10 mouse cellular contexts compared by ENCODE assay signal in the genomic region with DNA sequence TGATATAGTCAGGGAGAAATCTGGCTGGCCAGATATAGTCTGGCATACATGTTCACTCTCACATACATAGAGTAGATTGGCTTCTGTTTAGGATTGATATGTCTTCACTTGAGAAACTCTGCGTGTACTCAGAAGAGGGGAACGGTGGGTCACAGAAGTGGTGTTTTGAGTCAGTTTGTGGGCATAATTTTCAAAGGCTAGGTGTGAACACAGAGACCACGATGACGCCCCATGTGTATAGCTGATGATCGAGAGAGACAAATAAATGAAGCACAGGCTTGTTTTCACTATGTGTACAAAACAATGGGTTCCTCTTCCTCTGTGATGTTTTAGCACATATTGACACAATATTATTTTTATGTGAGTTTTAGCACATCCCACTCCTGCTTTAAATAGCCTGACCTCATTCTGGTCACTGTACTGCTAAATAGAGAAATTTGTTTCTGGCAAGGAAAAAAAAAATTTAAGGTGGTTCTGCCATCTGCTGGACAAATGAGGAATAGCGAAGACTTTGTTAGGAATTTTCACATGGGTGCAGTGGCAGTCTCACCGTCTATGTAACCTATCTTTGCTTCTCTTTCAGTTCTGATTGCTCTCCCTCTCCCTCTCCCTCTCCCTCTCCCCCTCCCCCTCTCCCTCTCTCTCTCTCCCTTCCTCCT. TPM values are rescaled to one million over a fixed set of nuclear protein-coding genes. Genes with fewer than 3 reads are reported as not detected.
DNase-seq lines count a peak whose midpoint lies in the region; ATAC-seq and TF ChIP-seq lines count a peak whose summit lies in the region.
"Had no signal": no experiment of that assay in that cellular context is flagged by ENCODE, and none has a peak within 500 bp of the region (broad histone marks: within the 10 kb centered on the region; RNA-seq: fewer than 3 reads in every experiment).

No protein-coding gene starts in this region.

- H3K4me2 ChIP-seq in hindbrain, embryonic 14.5 days (replicated peaks): no peak overlapping the region
- no peak overlapping the region for H3K4me2 ChIP-seq in hindbrain, embryonic 13.5 days
- H3K4me2 ChIP-seq in embryonic facial prominence, embryonic 14.5 days (ENCODE audit: low read depth, low read length): no peak overlapping the region
- H3K4me2 ChIP-seq in myocyte (ENCODE audit: low read depth): peak overlapping the region; percentile 26
- H3K4me2 ChIP-seq: embryonic facial prominence, embryonic 12.5 days; liver, embryonic 15.5 days had no signal

- no peak for ATAC-seq in hindbrain, embryonic 14.5 days (ENCODE audit: low FRiP score)
- no peak for ATAC-seq in hindbrain, embryonic 13.5 days (ENCODE audit: low FRiP score)
- no peak for ATAC-seq in embryonic facial prominence, embryonic 14.5 days (ENCODE audit: low read depth)

- H3K36me3 ChIP-seq in hindbrain, embryonic 14.5 days (replicated peaks; ENCODE audit: control insufficient read depth, insufficient read depth): no peaks in the 10 kb centered on the region
- no peaks in the 10 kb centered on the region for H3K36me3 ChIP-seq in hindbrain, embryonic 13.5 days
- H3K36me3 ChIP-seq in embryonic facial prominence, embryonic 14.5 days (ENCODE audit: control insufficient read depth, insufficient read depth, low read length): no peaks in the 10 kb centered on the region
- no peaks in the 10 kb centered on the region for H3K36me3 ChIP-seq in myocyte (ENCODE audit: control insufficient read depth, insufficient read depth)
- H3K36me3 ChIP-seq: embryonic facial prominence, embryonic 12.5 days; liver, embryonic 15.5 days had no signal

- peak; percentile 28; the same call in 1 of the 2 replicates for TF ChIP-seq CTCF in bone marrow, adult 2 months (IDR thresholded peaks at IDR 0.05; ENCODE audit: control insufficient read depth, insufficient read depth, low read length)

- no peak overlapping the region for H3K4me3 ChIP-seq in hindbrain, embryonic 14.5 days (replicated peaks; ENCODE audit: low read length)
- no peak overlapping the region for H3K4me3 ChIP-seq in hindbrain, embryonic 13.5 days
- no peak overlapping the region for H3K4me3 ChIP-seq in bone marrow, adult 2 months (replicated peaks; ENCODE audit: control insufficient read depth, low read depth, low read length)
- no peak overlapping the region for H3K4me3 ChIP-seq in embryonic facial prominence, embryonic 14.5 days (ENCODE audit: low read depth, low read length)
- H3K4me3 ChIP-seq in myocyte: no peak overlapping the region
- H3K4me3 ChIP-seq: embryonic facial prominence, embryonic 12.5 days; liver, embryonic 15.5 days had no signal

- H3ac ChIP-seq in myocyte (ENCODE audit: control insufficient read depth, insufficient read length): no peak overlapping the region

- H3K79me2 ChIP-seq in myocyte (ENCODE audit: control insufficient read depth, insufficient read depth): no peaks in the 10 kb centered on the region

- peak; percentile 95 for DNase-seq in hindbrain, embryonic 14.5 days (ENCODE audit: low spot score)
- DNase-seq in CD8-positive naive resting alpha-beta T cell, adult 2 months (ENCODE audit: low read depth in 2 of 2, low spot score in 2 of 2): peak; percentile 37 to 57
- peak; percentile 69 for DNase-seq in embryonic facial prominence, embryonic 14.5 days (ENCODE audit: low spot score)
- peak; percentile 59 to 89 for DNase-seq in layer of hippocampus, postnatal 14 days (ENCODE audit: low spot score in 2 of 2)
- peak; percentile 59 for DNase-seq in thymus, postnatal 25 days

- no peaks in the 10 kb centered on the region for H3K27me3 ChIP-seq in hindbrain, embryonic 14.5 days (ENCODE audit: control insufficient read depth, insufficient read depth, low read length)
- no peaks in the 10 kb centered on the region for H3K27me3 ChIP-seq in hindbrain, embryonic 13.5 days
- no peaks in the 10 kb centered on the region for H3K27me3 ChIP-seq in embryonic facial prominence, embryonic 14.5 days (replicated peaks; ENCODE audit: control insufficient read depth, insufficient read depth, low read length)
- no peaks in the 10 kb centered on the region for H3K27me3 ChIP-seq in myocyte (ENCODE audit: control insufficient read depth, insufficient read depth, insufficient read length)
- H3K27me3 ChIP-seq: embryonic facial prominence, embryonic 12.5 days had no signal

- WGBS in hindbrain, embryonic 14.5 days: 61% methylated on average over 7 of the region's 7 CpGs
- 64% methylated on average over 7 of the region's 7 CpGs for WGBS in hindbrain, embryonic 13.5 days
- 55% methylated on average over 7 of the region's 7 CpGs for WGBS in bone marrow, adult 2 months
- WGBS in embryonic facial prominence, embryonic 14.5 days: 53% methylated on average over 7 of the region's 7 CpGs

- H3K9ac ChIP-seq in hindbrain, embryonic 14.5 days: no peak overlapping the region
- no peak overlapping the region for H3K9ac ChIP-seq in hindbrain, embryonic 13.5 days
- H3K9ac ChIP-seq in embryonic facial prominence, embryonic 14.5 days (ENCODE audit: low read depth, low read length): no peak overlapping the region
- H3K9ac ChIP-seq: embryonic facial prominence, embryonic 12.5 days; liver, embryonic 15.5 days had no signal

- H3K9me3 ChIP-seq in hindbrain, embryonic 14.5 days (ENCODE audit: control insufficient read depth, low read length): no peaks in the 10 kb centered on the region
- no peaks in the 10 kb centered on the region for H3K9me3 ChIP-seq in hindbrain, embryonic 13.5 days
- no peaks in the 10 kb centered on the region for H3K9me3 ChIP-seq in embryonic facial prominence, embryonic 14.5 days (ENCODE audit: control insufficient read depth, low read length)
- H3K9me3 ChIP-seq: embryonic facial prominence, embryonic 12.5 days; liver, embryonic 15.5 days had no signal

- TF ChIP-seq POLR2A in bone marrow, adult 2 months (IDR thresholded peaks at IDR 0.05; ENCODE audit: borderline replicate concordance, control insufficient read depth, low read depth, low read length): no peak
- no peak for TF ChIP-seq POLR2A in myocyte (IDR thresholded peaks at IDR 0.05; ENCODE audit: insufficient read length, low read depth)

- no peak overlapping the region for H3K27ac ChIP-seq in hindbrain, embryonic 14.5 days
- H3K27ac ChIP-seq in hindbrain, embryonic 13.5 days: no peak overlapping the region
- no peak overlapping the region for H3K27ac ChIP-seq in bone marrow, adult 2 months (ENCODE audit: control insufficient read depth, insufficient read depth, low read depth, low read length, poor library complexity)
- H3K27ac ChIP-seq in embryonic facial prominence, embryonic 14.5 days (replicated peaks; ENCODE audit: low read depth, low read length): no peak overlapping the region
- H3K27ac ChIP-seq: embryonic facial prominence, embryonic 12.5 days; liver, embryonic 15.5 days had no signal

- 0 out of 2 replicates have a peak, but pooled peaks cover 11% of the 10 kb centered on the region for H3K4me1 ChIP-seq in hindbrain, embryonic 14.5 days (replicated peaks; ENCODE audit: control insufficient read depth, insufficient read depth, low read length)
- H3K4me1 ChIP-seq in hindbrain, embryonic 13.5 days (replicated peaks): peaks cover 9% of the 10 kb centered on the region
- peaks cover 2% of the 10 kb centered on the region; the same call in 1 of the 2 replicates for H3K4me1 ChIP-seq in bone marrow, adult 2 months (ENCODE audit: control insufficient read depth, insufficient read depth, low read length)
- peaks cover 14% of the 10 kb centered on the region for H3K4me1 ChIP-seq in embryonic facial prominence, embryonic 14.5 days (ENCODE audit: control insufficient read depth, insufficient read depth, low read length)

TF ChIP-seq in myocyte, 11 proteins besides CTCF, POLR2A, EP300 and RAD21:
- TF ChIP-seq SRF (IDR thresholded peaks at IDR 0.05; ENCODE audit: control insufficient read depth, insufficient read length, low read depth): no peak
TF ChIP-seq in myocyte: peak in this region for 0.

RNA-seq across cellular contexts. Expression of gene Pex26, which starts 4.6 kb away (rescaled TPM):
- polyA plus RNA-seq in hindbrain, embryonic 14.5 days (2014; fragmentation: Nextera tagmentation; extraction: Ambion mirVana): 13.9 and 15.2 TPM in 2 replicates
- 13.9 and 14.7 TPM in 2 replicates for polyA plus RNA-seq in hindbrain, embryonic 13.5 days (2015; fragmentation: Nextera tagmentation; extraction: Ambion mirVana)
- 1.4 and 2.4 TPM in 2 replicates for polyA plus RNA-seq in bone marrow, adult 2 months (2011; ENCODE audit: insufficient read depth, insufficient read length, low replicate concordance, missing spikeins)
- 7.6 and 8.9 TPM in 2 replicates for polyA plus RNA-seq in embryonic facial prominence, embryonic 14.5 days (2014; fragmentation: Nextera tagmentation; extraction: Ambion mirVana)
- total RNA-seq in layer of hippocampus, postnatal 14 days (2021): 10 to 100 TPM; 11.2 to 12.0 TPM
- polyA plus RNA-seq in myocyte (2012; fragmentation: generic; extraction: Trizol): 2.0 TPM

RNA-seq across cellular contexts. Expression of gene Tuba8, which starts 31.7 kb away (rescaled TPM):
- polyA plus RNA-seq in hindbrain, embryonic 14.5 days (2014; fragmentation: Nextera tagmentation; extraction: Ambion mirVana): 1.0 and 1.4 TPM in 2 replicates
- 0.39 and 0.40 TPM in 2 replicates for polyA plus RNA-seq in hindbrain, embryonic 13.5 days (2015; fragmentation: Nextera tagmentation; extraction: Ambion mirVana)
- polyA plus RNA-seq in bone marrow, adult 2 months (2011; ENCODE audit: insufficient read depth, insufficient read length, low replicate concordance, missing spikeins): 15.5 and 30.1 TPM in 2 replicates
- polyA plus RNA-seq in embryonic facial prominence, embryonic 14.5 days (2014; fragmentation: Nextera tagmentation; extraction: Ambion mirVana): 1.9 and 2.3 TPM in 2 replicates
- total RNA-seq in layer of hippocampus, postnatal 14 days (2021): 1 to 10 TPM; 5.4 to 5.5 TPM
- not detected for polyA plus RNA-seq in myocyte (2012; fragmentation: generic; extraction: Trizol)

RNA-seq across cellular contexts. Expression of gene Mical3, which starts 48.0 kb away (rescaled TPM):
- polyA plus RNA-seq in hindbrain, embryonic 14.5 days (2014; fragmentation: Nextera tagmentation; extraction: Ambion mirVana): 44.6 and 49.4 TPM in 2 replicates
- polyA plus RNA-seq in hindbrain, embryonic 13.5 days (2015; fragmentation: Nextera tagmentation; extraction: Ambion mirVana): 33.8 and 34.5 TPM in 2 replicates
- polyA plus RNA-seq in bone marrow, adult 2 months (2011; ENCODE audit: insufficient read depth, insufficient read length, low replicate concordance, missing spikeins): 38.7 and 53.1 TPM in 2 replicates
- polyA plus RNA-seq in embryonic facial prominence, embryonic 14.5 days (2014; fragmentation: Nextera tagmentation; extraction: Ambion mirVana): 17.0 and 19.2 TPM in 2 replicates
- 10 to 100 TPM; 95.3 to 96.0 TPM for total RNA-seq in layer of hippocampus, postnatal 14 days (2021)
- polyA plus RNA-seq in myocyte (2012; fragmentation: generic; extraction: Trizol): 17.7 TPM
